Comparison of ENCODE assay signal across 7 mouse cellular contexts in the genomic region with DNA sequence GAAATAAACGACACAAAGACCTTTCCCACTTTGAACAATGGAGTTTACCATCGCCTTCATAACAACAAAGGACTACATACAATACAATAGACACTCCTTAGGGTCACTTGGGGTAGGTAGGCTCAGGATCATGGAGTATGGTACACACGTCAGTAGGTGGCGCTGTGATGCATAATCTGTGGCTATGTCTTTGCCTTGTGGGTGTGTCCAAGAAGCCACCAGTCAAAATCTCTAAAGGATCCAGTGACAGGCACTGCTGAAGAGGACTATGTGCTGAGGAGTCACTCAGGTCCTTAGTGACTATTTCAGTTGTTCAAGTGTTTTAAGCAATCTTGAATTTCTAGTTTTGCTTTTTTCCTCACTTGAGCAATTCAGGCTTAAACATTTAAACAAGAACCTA.
DNase-seq lines count a peak whose midpoint lies in the region.

No protein-coding gene starts in this region.

- no peaks in the 10 kb centered on the region for H3K4me1 ChIP-seq in forebrain, embryonic 10.5 days

- DNase-seq in left cerebral cortex, adult 11 months (ENCODE audit: low spot score) = peak; percentile 12
- no peak for DNase-seq in left cerebral cortex, postnatal 14 days (ENCODE audit: low spot score in 2 of 2)
- peak; percentile 50 for DNase-seq in NIH3T3 (ENCODE audit: low read depth)
- DNase-seq in c-Kit-positive CD71-positive TER-119-negative erythroid progenitor cells, embryonic 14.5 days (ENCODE audit: low read depth) = peak; percentile 75
- peak; percentile 61 for DNase-seq in liver
- DNase-seq in thymus, postnatal 14 days = peak; percentile 26
- DNase-seq in forebrain, embryonic 10.5 days (ENCODE audit: extremely low spot score, low spot score) = no peak

- peaks cover 54% of the 10 kb centered on the region for H3K36me3 ChIP-seq in forebrain, embryonic 10.5 days (replicated peaks)

- 57% methylated on average over 4 of the region's 4 CpGs for WGBS in forebrain, embryonic 10.5 days

- no peaks in the 10 kb centered on the region for H3K9me3 ChIP-seq in forebrain, embryonic 10.5 days

- no peaks in the 10 kb centered on the region for H3K27me3 ChIP-seq in forebrain, embryonic 10.5 days (ENCODE audit: poor library complexity, severe bottlenecking)

- no peak overlapping the region for H3K4me3 ChIP-seq in forebrain, embryonic 10.5 days

- no peak overlapping the region for H3K27ac ChIP-seq in forebrain, embryonic 10.5 days

- intact Hi-C loops in left cerebral cortex, postnatal 14 days (cut with DNase I) = no loop called here

Comparison
In these comparisons a context has a peak if more than half of its experiments do, and no peak if none do; other contexts are left out.
1. DNase-seq: peak in left cerebral cortex, adult 11 months (single experiment), NIH3T3 (single experiment), c-Kit-positive CD71-positive TER-119-negative erythroid progenitor cells, embryonic 14.5 days (single experiment), liver (single experiment) and thymus, postnatal 14 days (single experiment); none in left cerebral cortex, postnatal 14 days (0 of 2) and forebrain, embryonic 10.5 days (single experiment).